Mouse (Mus musculus) CH12.LX (cell line): ENCODE measurements around the gene Ceacam20. TPM values are rescaled to one million over a fixed set of nuclear protein-coding genes. Genes with fewer than 3 reads are reported as not detected.

Experiments used
- DNase-seq: peaks from one replicate; pipeline ENCODE4 v3.0.0-alpha.2; 2013; ENCODE audit errors: extremely low read depth
- H3K27ac ChIP-seq: 2 replicates; pipeline ENCODE4 v1.5.1; 2012; ENCODE audit warnings: low read depth, mild to moderate bottlenecking, control low read depth, moderate library complexity; ENCODE audit not compliant: insufficient read depth
- H3K27me3 ChIP-seq: replicated peaks from 2 replicates; pipeline ENCODE3; 2012; ENCODE audit warnings: inconsistent platforms
- H3K36me3 ChIP-seq, 2 experiments: replicated peaks in 1 of 2; 2 replicates each; pipeline versions ENCODE3 to v1.6.1; 2012; ENCODE audit warnings: inconsistent platforms in 1 of 2, low read length in 1 of 2, mild to moderate bottlenecking in 1 of 2, mixed read lengths in 1 of 2, moderate library complexity in 1 of 2; ENCODE audit not compliant: control insufficient read depth in 1 of 2, insufficient read depth in 1 of 2
- H3K4me1 ChIP-seq, 2 experiments: 2 replicates each; pipeline ENCODE4 v1.6.1; 2012; ENCODE audit warnings: inconsistent platforms in 1 of 2, moderate library complexity in 1 of 2; ENCODE audit not compliant: insufficient read depth in 2 of 2, control insufficient read depth in 1 of 2
- H3K4me2 ChIP-seq: 2 replicates; pipeline ENCODE4 v1.6.1; 2012; ENCODE audit warnings: low read depth, mild to moderate bottlenecking, control low read depth; ENCODE audit not compliant: poor library complexity, insufficient read depth, severe bottlenecking
- H3K4me3 ChIP-seq, 3 experiments: fragments of 150-350 bp in 1 of 3; sonication (generic) in 1 of 3; replicated peaks in 1 of 3; 2 replicates each; pipeline versions ENCODE3 to v1.5.1; 2011 to 2012; ENCODE audit warnings: low read depth in 2 of 3, low read length in 2 of 3, mild to moderate bottlenecking in 2 of 3, moderate library complexity in 2 of 3, control low read depth in 1 of 3, improper control_type of control experiment in 1 of 3, inconsistent platforms in 1 of 3, mixed read lengths in 1 of 3; ENCODE audit not compliant: poor library complexity in 1 of 3
- H3K79me2 ChIP-seq: replicated peaks from 2 replicates; pipeline ENCODE4 v1.6.1; 2012; ENCODE audit warnings: mild to moderate bottlenecking, moderate library complexity; ENCODE audit not compliant: control insufficient read depth, poor library complexity, insufficient read depth, severe bottlenecking; ENCODE audit errors: extremely low read depth
- H3K9ac ChIP-seq: 2 replicates; pipeline ENCODE4 v1.6.1; 2012; ENCODE audit warnings: low read depth, mild to moderate bottlenecking, control low read depth, moderate library complexity; ENCODE audit not compliant: insufficient read depth
- H3K9me3 ChIP-seq: replicated peaks from 2 replicates; pipeline ENCODE3; 2012; ENCODE audit warnings: low read length, inconsistent platforms, mixed read lengths
- BHLHE40 ChIP-seq: IDR thresholded peaks from 2 replicates; pipeline ENCODE4 v1.6.1; 2011; ENCODE audit warnings: mild to moderate bottlenecking, low read depth, low read length, improper control_type of control experiment
- CHD2 ChIP-seq: IDR thresholded peaks from 2 replicates; pipeline ENCODE4 v1.6.1; 2011; ENCODE audit warnings: low read length, improper control_type of control experiment
- E2F4 ChIP-seq: IDR thresholded peaks from 2 replicates; pipeline ENCODE4 v1.6.1; 2011; ENCODE audit warnings: low read depth, low read length, improper control_type of control experiment; ENCODE audit not compliant: insufficient replicate concordance
- ELF1 ChIP-seq: IDR thresholded peaks from 2 replicates; pipeline ENCODE4 v1.6.1; 2014; ENCODE audit warnings: low read depth, mild to moderate bottlenecking, inconsistent platforms, low read length, improper control_type of control experiment
- HCFC1 ChIP-seq: IDR thresholded peaks from 2 replicates; pipeline ENCODE4 v1.6.1; 2012; ENCODE audit warnings: low read depth, mild to moderate bottlenecking, inconsistent platforms, low read length, improper control_type of control experiment
- JUN ChIP-seq: IDR thresholded peaks from 2 replicates; pipeline ENCODE4 v1.6.1; 2011; ENCODE audit warnings: low read depth, mild to moderate bottlenecking, low read length, improper control_type of control experiment, moderate library complexity; ENCODE audit not compliant: insufficient read depth
- MAX ChIP-seq: IDR thresholded peaks from 2 replicates; pipeline ENCODE4 v1.6.1; 2011; ENCODE audit warnings: low read length, improper control_type of control experiment
- MAZ ChIP-seq: IDR thresholded peaks from 2 replicates; pipeline ENCODE4 v1.6.1; 2012; ENCODE audit warnings: low read depth, mild to moderate bottlenecking, inconsistent platforms, low read length, improper control_type of control experiment, moderate library complexity
- MXI1 ChIP-seq: IDR thresholded peaks from 2 replicates; pipeline ENCODE4 v1.6.1; 2011; ENCODE audit warnings: mild to moderate bottlenecking, low read depth, low read length, improper control_type of control experiment
- NELFE ChIP-seq: IDR thresholded peaks from 2 replicates; pipeline ENCODE4 v1.6.1; 2011; ENCODE audit warnings: low read depth, low read length, improper control_type of control experiment
- NRF1 ChIP-seq: IDR thresholded peaks from 2 replicates; pipeline ENCODE4 v1.6.1; 2014; ENCODE audit warnings: low read depth, mild to moderate bottlenecking, inconsistent platforms, low read length, improper control_type of control experiment, moderate library complexity
- PAX5 ChIP-seq: IDR thresholded peaks from 2 replicates; pipeline ENCODE4 v1.6.1; 2012; ENCODE audit warnings: low read length, inconsistent platforms, mixed read lengths
- POLR2AphosphoS2 ChIP-seq: IDR thresholded peaks from 2 replicates; pipeline ENCODE4 v1.6.1; 2011; ENCODE audit warnings: low read depth, low read length, improper control_type of control experiment
- RAD21 ChIP-seq: IDR thresholded peaks from 2 replicates; pipeline ENCODE4 v1.6.1; 2011; ENCODE audit warnings: low read depth, mild to moderate bottlenecking, low read length, improper control_type of control experiment, moderate library complexity
- SIN3A ChIP-seq: IDR thresholded peaks from 2 replicates; pipeline ENCODE4 v1.6.1; 2012; ENCODE audit warnings: low read length, improper control_type of control experiment, inconsistent platforms
- SMC3 ChIP-seq: IDR thresholded peaks from 2 replicates; pipeline ENCODE4 v1.6.1; 2011; ENCODE audit warnings: low read depth, low read length, improper control_type of control experiment
- TBP ChIP-seq: conservative IDR thresholded peaks from 2 replicates; pipeline ENCODE4 v1.6.1; 2011; ENCODE audit warnings: low read depth, low read length, improper control_type of control experiment
- USF1 ChIP-seq: IDR thresholded peaks from 2 replicates; pipeline ENCODE4 v1.6.1; 2014; ENCODE audit warnings: low read depth, mild to moderate bottlenecking, inconsistent platforms, low read length, improper control_type of control experiment
- USF2 ChIP-seq: conservative IDR thresholded peaks from 2 replicates; pipeline ENCODE4 v1.6.1; 2011; ENCODE audit warnings: low read depth, low read length, improper control_type of control experiment
- ZC3H11A ChIP-seq: IDR thresholded peaks from 2 replicates; pipeline ENCODE4 v1.6.1; 2012; ENCODE audit warnings: low read depth, mild to moderate bottlenecking, inconsistent platforms, low read length, improper control_type of control experiment
- dilution Hi-C: fragments of 300-500 bp; cut with MboI; formaldehyde crosslinking; loops from 2 replicates; pipeline ENCODE4 v1.14.3; 2020; ENCODE audit warnings: low sequenced_read_pairs; ENCODE audit not compliant: extremely low pct_unique_long_range_greater_than_20kb, extremely low pct_ligation_motif_present
- in situ Hi-C: fragments of 300-500 bp; cut with MboI; formaldehyde crosslinking; loops from 3 replicates; pipeline ENCODE4 v1.14.3; 2019; ENCODE audit warnings: low sequenced_read_pairs, low pct_ligation_motif_present, low pct_unique_long_range_greater_than_20kb, mixed read lengths
- polyA plus RNA-seq: library from polyadenylated mRNA; unstranded; fragments of >175 nt; gene quantifications from 2 replicates; pipeline ENCODE4 v1.2.1, GENCODE M21; 2012; ENCODE audit warnings: low read depth; ENCODE audit not compliant: insufficient read length
- total RNA-seq, 2 experiments: library from RNA; depleted of rRNA; stranded (reverse); fragments of 300-350 nt in 1 of 2; fragments of >200 nt in 1 of 2; gene quantifications; 2 replicates each; pipeline ENCODE4 v1.2.3; 2012 to 2014

Gene Ceacam20
- total and polyA plus RNA-seq, 3 experiments, result 1.8 to 5.8 (median 4.3) TPM

DNA sequence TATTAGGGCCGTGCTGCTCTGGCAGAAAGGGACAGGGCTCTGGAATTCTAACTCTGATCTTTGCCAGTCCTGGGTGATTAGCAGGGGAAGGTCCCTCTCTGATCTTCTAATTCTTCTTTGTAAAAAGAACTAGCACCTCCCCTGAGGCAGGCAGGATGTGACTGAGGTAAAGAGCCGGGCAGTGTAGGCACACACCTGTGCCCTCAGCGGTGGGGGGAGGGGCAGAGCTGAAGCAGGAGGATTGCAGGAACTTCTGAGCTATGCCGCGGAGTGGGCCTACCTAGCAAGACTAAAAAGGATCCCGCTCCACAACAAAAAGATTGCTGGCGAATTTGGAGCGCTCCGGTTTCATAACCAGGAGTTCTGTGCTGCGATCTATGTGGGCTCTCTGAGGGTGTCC, 15.2 kb upstream of the Ceacam20 start:
- dilution Hi-C loops (no loop called here), in situ Hi-C loops (no loop called here)
- H3K4me3 ChIP-seq, result no peak overlapping the region
- no peak overlapping the region for H3K9ac ChIP-seq
- DNase-seq, result no peak
- H3K27me3 ChIP-seq, result no peaks in the 10 kb centered on the region
- no peak for TF ChIP-seq SMC3
- no peak for TF ChIP-seq HCFC1
- no peak for TF ChIP-seq BHLHE40
- TF ChIP-seq RAD21, result no peak
- no peak for TF ChIP-seq USF1
- no peak for TF ChIP-seq SIN3A
- TF ChIP-seq PAX5, result no peak
- H3K4me2 ChIP-seq, result no peak overlapping the region
- H3K27ac ChIP-seq, result no peak overlapping the region
- no peaks in the 10 kb centered on the region for H3K9me3 ChIP-seq
- no peaks in the 10 kb centered on the region for H3K79me2 ChIP-seq
- H3K36me3 ChIP-seq, result no peaks in the 10 kb centered on the region
- H3K4me1 ChIP-seq, result peaks cover 0 to 7% of the 10 kb centered on the region in 2 experiments; a peak in 1 of 4 replicates

DNA sequence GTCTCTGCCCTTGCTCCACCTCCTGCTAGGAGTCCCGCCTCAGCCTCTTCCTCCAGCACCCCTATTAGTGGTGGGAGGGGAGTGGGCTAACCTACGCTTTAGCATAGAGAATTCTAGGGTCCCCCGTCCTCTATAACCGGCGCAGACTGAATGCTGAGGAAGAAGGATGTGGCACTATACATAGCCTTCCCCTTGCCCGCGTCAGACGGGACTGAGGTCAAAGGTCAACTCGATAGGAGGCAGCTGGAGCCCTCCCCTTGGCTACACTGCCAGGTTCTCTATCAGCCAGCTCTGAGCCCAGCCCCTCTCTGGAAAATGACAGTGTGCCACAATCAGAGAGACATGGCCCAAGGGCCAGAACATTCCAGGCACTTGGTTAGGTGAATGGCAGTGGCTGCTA, 14.6 kb upstream of the Ceacam20 start, which contains the start of gene Igsf23:
Igsf23 (minus strand) TSS at position 168 of the 400 bp plus-strand sequence.
- no peak for DNase-seq
- H3K4me1 ChIP-seq, result peaks cover 0 to 12% of the 10 kb centered on the region in 2 experiments; a peak in 1 of 4 replicates
- H3K9ac ChIP-seq, result no peak within 1 kb of the TSS
- H3K36me3 ChIP-seq, result no peaks in the 10 kb centered on the region
- dilution Hi-C loops (no loop called here), in situ Hi-C loops (no loop called here)
- no peak within 1 kb of the TSS for H3K27ac ChIP-seq
- no peak within 1 kb of the TSS for H3K4me2 ChIP-seq
- no peak within 1 kb of the TSS for H3K4me3 ChIP-seq
- H3K27me3 ChIP-seq, result no peaks in the 10 kb centered on the region
- no peaks in the 10 kb centered on the region for H3K9me3 ChIP-seq
- no peaks in the 10 kb centered on the region for H3K79me2 ChIP-seq
- TF ChIP-seq MAX (no peak), ZC3H11A (no peak), MXI1 (no peak), TBP (no peak), POLR2AphosphoS2 (no peak), CHD2 (no peak), ELF1 (no peak), E2F4 (no peak), SMC3 (no peak), NRF1 (no peak), JUN (no peak), MAZ (no peak), HCFC1 (no peak), NELFE (no peak), USF2 (no peak)
- TF ChIP-seq, all 38 proteins: peak for 0
